Mouse (Mus musculus) ES-E14 (cell line): ENCODE measurements around the gene Zfp992. TPM values are rescaled to one million over a fixed set of nuclear protein-coding genes. Genes with fewer than 3 reads are reported as not detected.
"Not testable (repeated sequence)": the region's sequence is repeated elsewhere in the genome, so short reads cannot be mapped to it uniquely, and the experiment has no call there.

Source experiments
- DNase-seq: peaks from one replicate; pipeline ENCODE4 v3.0.0-alpha.2; 2013; ENCODE audit warnings: low read depth, low spot score
- H3K27ac ChIP-seq: 2 replicates; pipeline ENCODE4 v1.5.1; 2012; ENCODE audit warnings: low read depth, mild to moderate bottlenecking, low read length, moderate library complexity, mixed read lengths; ENCODE audit not compliant: poor library complexity, insufficient read depth, severe bottlenecking
- H3K36me3 ChIP-seq: 2 replicates; pipeline ENCODE4 v1.6.1; 2012; ENCODE audit warnings: mild to moderate bottlenecking, low read length, moderate library complexity, mixed read lengths; ENCODE audit not compliant: control insufficient read depth, poor library complexity, insufficient read depth, severe bottlenecking
- H3K4me1 ChIP-seq, 2 experiments: fragments of 150-350 bp in 1 of 2; sonication (generic) in 1 of 2; 2 replicates each; pipeline ENCODE4 v1.6.1; 2012; ENCODE audit warnings: low read length in 2 of 2, mild to moderate bottlenecking in 1 of 2, mixed read lengths in 1 of 2; ENCODE audit not compliant: control insufficient read depth in 2 of 2, insufficient read depth in 2 of 2, poor library complexity in 1 of 2
- H3K4me3 ChIP-seq, 2 experiments: fragments of 150-350 bp in 1 of 2; sonication (generic) in 1 of 2; 2 replicates each; pipeline ENCODE4 v1.5.1; 2012; ENCODE audit warnings: low read length in 2 of 2, low read depth in 1 of 2, mild to moderate bottlenecking in 1 of 2, mixed read lengths in 1 of 2; ENCODE audit not compliant: insufficient read depth in 1 of 2, poor library complexity in 1 of 2, severe bottlenecking in 1 of 2
- H3K9ac ChIP-seq: 2 replicates; pipeline ENCODE4 v1.6.1; 2012; ENCODE audit warnings: low read depth, mild to moderate bottlenecking, low read length, mixed read lengths; ENCODE audit not compliant: poor library complexity, insufficient read depth, severe bottlenecking
- H3K9me3 ChIP-seq: fragments of 150-350 bp; sonication (generic); 2 replicates; pipeline ENCODE4 v1.6.1; 2012; ENCODE audit warnings: low read depth, mild to moderate bottlenecking, low read length; ENCODE audit not compliant: control insufficient read depth, insufficient read depth
- CHD2 ChIP-seq: IDR thresholded peaks from 2 replicates; pipeline ENCODE4 v1.6.1; 2014; ENCODE audit warnings: mild to moderate bottlenecking, low read depth, low read length, inconsistent platforms
- HCFC1 ChIP-seq: IDR thresholded peaks from 2 replicates; pipeline ENCODE4 v1.6.1; 2012; ENCODE audit warnings: low read length, inconsistent platforms, borderline replicate concordance; ENCODE audit not compliant: insufficient read depth
- MAFK ChIP-seq: IDR thresholded peaks from 2 replicates; pipeline ENCODE4 v1.6.1; 2014; ENCODE audit warnings: mild to moderate bottlenecking, low read depth, low read length, inconsistent platforms; ENCODE audit not compliant: insufficient read depth
- ZC3H11A ChIP-seq: IDR thresholded peaks from 2 replicates; pipeline ENCODE4 v1.6.1; 2012; ENCODE audit warnings: low read depth, mild to moderate bottlenecking, inconsistent platforms, low read length, borderline replicate concordance
- ZNF384 ChIP-seq: IDR thresholded peaks from 2 replicates; pipeline ENCODE4 v1.6.1; 2012; ENCODE audit warnings: low read depth, low read length, inconsistent platforms
- in situ Hi-C, 2 experiments: fragments of 600-800 bp; cut with MboI; formaldehyde crosslinking; loops; one replicate each; pipeline ENCODE4 v1.15.1; 2025; ENCODE audit warnings: low sequenced_read_pairs in 2 of 2, inconsistent platforms in 1 of 2; ENCODE audit not compliant: unreplicated experiment in 2 of 2
- total RNA-seq: library from RNA; depleted of rRNA; stranded (reverse); fragments of 300-350 nt; gene quantifications from 2 replicates; pipeline ENCODE4 v1.2.3, GENCODE M21; 2012

Zfp992 gene
- total RNA-seq, 1 experiment: 51.3 TPM

GRCm38 (mm10) chr4:146449711-146450110, 888 bp downstream of the Zfp992 start:
- H3K36me3 ChIP-seq, in situ Hi-C loops, H3K9ac ChIP-seq, H3K4me3 ChIP-seq, H3K4me1 ChIP-seq, H3K9me3 ChIP-seq, H3K27ac ChIP-seq, DNase-seq: not testable (repeated sequence)

DNA sequence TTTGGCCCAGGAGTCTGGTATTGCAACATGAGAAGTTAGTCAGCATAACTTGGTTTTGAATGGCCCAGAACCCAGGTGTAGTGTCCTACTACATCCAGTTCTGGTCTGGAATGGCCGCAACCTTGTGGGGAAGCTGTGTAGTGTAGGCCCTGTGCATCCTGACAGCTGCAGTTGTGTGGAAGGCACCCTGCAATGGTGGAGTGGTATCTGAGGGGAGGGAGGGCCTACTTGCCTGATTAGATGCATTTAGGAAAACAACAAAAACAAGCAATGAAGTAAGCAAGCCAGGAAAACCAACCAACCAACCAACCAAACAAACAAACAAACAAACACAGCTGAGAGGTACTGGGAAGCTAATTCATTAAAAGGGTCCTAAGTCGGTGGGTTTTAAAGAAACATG, 3.8 kb downstream of the Zfp992 start:
- H3K9me3 ChIP-seq, in situ Hi-C loops, H3K27ac ChIP-seq, H3K9ac ChIP-seq, H3K4me3 ChIP-seq, DNase-seq, H3K36me3 ChIP-seq: not testable (repeated sequence)
- H3K4me1 ChIP-seq: peaks cover 1 to 11% of the 10 kb centered on the region in 2 experiments; a peak in 2 of 4 replicates

GRCm38 (mm10) chr4:146454170-146454569, 5.3 kb downstream of the Zfp992 start:
- H3K9me3 ChIP-seq, H3K4me3 ChIP-seq, H3K27ac ChIP-seq, H3K9ac ChIP-seq, DNase-seq, in situ Hi-C loops, H3K36me3 ChIP-seq: not testable (repeated sequence)
- H3K4me1 ChIP-seq: peaks cover 1 to 15% of the 10 kb centered on the region in 2 experiments; a peak in 2 of 4 replicates

- TF ChIP-seq ZC3H11A: no peak
Measured at GRCm38 (mm10) chr4:146454896-146455295, 6.1 kb downstream of the Zfp992 start.

GRCm38 (mm10) chr4:146455321-146455721, 6.5 kb downstream of the Zfp992 start:
- no peaks in the 10 kb centered on the region for H3K9me3 ChIP-seq
- no peak for DNase-seq
- H3K4me1 ChIP-seq: peaks cover 1 to 15% of the 10 kb centered on the region in 2 experiments; a peak in 2 of 4 replicates

More at GRCm38 (mm10) chr4:146454896-146455295, 6.1 kb downstream of the Zfp992 start:
- Histone ChIP-seq H3K9ac (no peak overlapping the region), H3K27ac (peak overlapping the region; percentile 41; the same call in 1 of the 2 replicates), H3K9me3 (no peaks in the 10 kb centered on the region), H3K36me3 (peaks cover 8% of the 10 kb centered on the region; the same call in 1 of the 2 replicates), H3K4me3 (no peak overlapping the region), H3K4me1 (peaks cover 1 to 15% of the 10 kb centered on the region in 2 experiments; a peak in 2 of 4 replicates)
- no peak for DNase-seq
- in situ Hi-C loops: no loop called here

DNA sequence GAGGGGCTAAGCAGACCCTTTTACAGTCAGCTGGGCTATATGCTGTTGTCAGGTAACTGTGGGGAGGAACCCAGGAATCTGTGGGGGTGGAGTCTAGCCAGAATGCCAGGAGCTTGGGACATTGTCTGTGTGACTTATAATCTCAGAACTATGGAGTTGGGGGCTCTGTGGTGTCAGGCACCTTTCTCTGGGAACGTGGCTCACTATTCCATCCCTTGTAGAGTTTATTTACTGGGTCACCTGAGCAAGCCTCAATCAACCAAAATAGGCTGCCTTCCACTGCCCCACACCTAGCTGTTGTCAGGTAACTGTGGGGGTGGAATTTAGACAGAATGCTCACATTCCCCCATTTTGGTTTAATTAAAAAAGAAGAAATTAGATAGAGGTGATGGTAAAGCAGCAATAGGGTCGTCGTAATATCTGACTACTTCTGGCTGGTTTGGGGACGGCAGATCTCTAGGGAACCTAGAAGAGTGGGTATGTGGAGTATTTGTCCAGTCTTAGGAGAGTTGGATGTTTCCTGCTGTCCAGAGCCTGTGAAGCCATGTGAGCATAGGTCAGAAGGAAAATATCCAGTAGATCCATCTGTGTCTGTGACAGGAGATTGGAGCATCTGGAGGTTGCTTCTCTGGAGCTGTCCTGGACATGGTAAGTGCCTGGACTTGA, 7.4 kb downstream of the Zfp992 start:
- H3K9me3 ChIP-seq: no peaks in the 10 kb centered on the region

More at GRCm38 (mm10) chr4:146455321-146455721, 6.5 kb downstream of the Zfp992 start:
- no peak overlapping the region for H3K9ac ChIP-seq
- peaks cover 8% of the 10 kb centered on the region; the same call in 1 of the 2 replicates for H3K36me3 ChIP-seq
- in situ Hi-C loops: no loop called here
- no peak for TF ChIP-seq MAFK
- H3K27ac ChIP-seq: peak overlapping the region; percentile 41; the same call in 1 of the 2 replicates
- H3K4me3 ChIP-seq: no peak overlapping the region

More for the DNA sequence above, 7.4 kb downstream of the Zfp992 start:
- in situ Hi-C loops: no loop called here
- H3K9ac ChIP-seq: no peak overlapping the region
- DNase-seq: no peak
- TF ChIP-seq ZNF384 (no peak), HCFC1 (no peak), CHD2 (no peak), MAFK (no peak), ZC3H11A (no peak)
- no peak overlapping the region for H3K4me3 ChIP-seq
- peaks cover 8% of the 10 kb centered on the region; the same call in 1 of the 2 replicates for H3K36me3 ChIP-seq
- peaks cover 1 to 15% of the 10 kb centered on the region in 2 experiments; a peak in 2 of 4 replicates for H3K4me1 ChIP-seq
- H3K27ac ChIP-seq: no peak overlapping the region
